In genomic region chr1:53069726-53070514, GRCm38 (mm10) we compare ENCODE assay signal across 24 mouse cellular contexts. TPM values are rescaled to one million over a fixed set of nuclear protein-coding genes. Genes with fewer than 3 reads are reported as not detected.
DNase-seq lines count a peak whose midpoint lies in the region; ATAC-seq and TF ChIP-seq lines count a peak whose summit lies in the region.
"Had no signal": no experiment of that assay in that cellular context is flagged by ENCODE, and none has a peak within 500 bp of the region (broad histone marks: within the 10 kb centered on the region; RNA-seq: fewer than 3 reads in every experiment).

No protein-coding gene starts in this region.

- no peak overlapping the region for H3K27ac ChIP-seq in embryonic facial prominence, embryonic 14.5 days (replicated peaks; ENCODE audit: low read depth, low read length)
- no peak overlapping the region for H3K27ac ChIP-seq in embryonic facial prominence, embryonic 10.5 days (replicated peaks)
- H3K27ac ChIP-seq in liver, adult 2 months (replicated peaks; ENCODE audit: insufficient read depth, low read depth, low read length) = peak overlapping the region; percentile 64
- no peak overlapping the region for H3K27ac ChIP-seq in liver, embryonic 11.5 days (ENCODE audit: low read depth, low read length)
- no peak overlapping the region for H3K27ac ChIP-seq in CH12.LX (ENCODE audit: insufficient read depth, low read depth)
- H3K27ac ChIP-seq in stomach, postnatal 0 days (replicated peaks) = no peak overlapping the region
- H3K27ac ChIP-seq: embryonic facial prominence, embryonic 15.5 days; forebrain, embryonic 12.5 days; heart, embryonic 10.5 days; heart, embryonic 15.5 days; hindbrain, embryonic 14.5 days had no signal

- in situ Hi-C loops in CH12.LX (cut with MboI; ENCODE audit: low pct_ligation_motif_present, low pct_unique_long_range_greater_than_20kb, low sequenced_read_pairs) = no loop called here

- H3K4me3 ChIP-seq in embryonic facial prominence, embryonic 14.5 days (ENCODE audit: low read depth, low read length) = no peak overlapping the region
- H3K4me3 ChIP-seq in embryonic facial prominence, embryonic 10.5 days = no peak overlapping the region
- no peak overlapping the region for H3K4me3 ChIP-seq in liver, adult 2 months (ENCODE audit: insufficient read depth, low read depth, low read length)
- no peak overlapping the region for H3K4me3 ChIP-seq in liver, embryonic 11.5 days (ENCODE audit: low read depth, low read length)
- H3K4me3 ChIP-seq in CH12.LX (replicated peaks in 1 of 3; ENCODE audit: low read depth in 2 of 3, low read length in 2 of 3, poor library complexity in 1 of 3) = no peak overlapping the region
- no peak overlapping the region for H3K4me3 ChIP-seq in stomach, postnatal 0 days (ENCODE audit: low read depth, low read length)
- H3K4me3 ChIP-seq: embryonic facial prominence, embryonic 15.5 days; erythroblast, embryonic 14.5 days; forebrain, embryonic 12.5 days; heart, embryonic 10.5 days; heart, embryonic 15.5 days had no signal

- dilution Hi-C loops in CH12.LX (cut with MboI; ENCODE audit: extremely low pct_ligation_motif_present, extremely low pct_unique_long_range_greater_than_20kb, low sequenced_read_pairs) = no loop called here

- TF ChIP-seq POLR2A in liver, adult 2 months (IDR thresholded peaks at IDR 0.05; ENCODE audit: extremely low read depth, insufficient read depth, low read length) = no peak
- TF ChIP-seq POLR2A in CH12.LX (IDR thresholded peaks at IDR 0.05; ENCODE audit: low read depth, low read length) = no peak
- no peak for TF ChIP-seq POLR2A in brain, embryonic 14.5 days (IDR thresholded peaks at IDR 0.05; ENCODE audit: borderline replicate concordance, extremely low read depth, insufficient read depth, insufficient read length, poor library complexity, severe bottlenecking)

- TF ChIP-seq CTCF in liver, adult 2 months (IDR thresholded peaks at IDR 0.05; ENCODE audit: low read depth, low read length) = no peak
- no peak for TF ChIP-seq CTCF in CH12.LX (conservative IDR thresholded peaks at IDR 0.05 in 1 of 2, IDR thresholded peaks at IDR 0.05 in 1 of 2; ENCODE audit: low read depth in 2 of 2, low read length in 2 of 2)
- no peak for TF ChIP-seq CTCF in brain, embryonic 14.5 days (IDR thresholded peaks at IDR 0.05; ENCODE audit: borderline replicate concordance, extremely low read depth, insufficient read depth, insufficient read length)
- no peak for TF ChIP-seq CTCF in stomach, postnatal 0 days (IDR thresholded peaks at IDR 0.05; ENCODE audit: low read depth)

- H3K27me3 ChIP-seq in embryonic facial prominence, embryonic 14.5 days (replicated peaks; ENCODE audit: control insufficient read depth, insufficient read depth, low read length) = no peaks in the 10 kb centered on the region
- H3K27me3 ChIP-seq in embryonic facial prominence, embryonic 10.5 days (replicated peaks; ENCODE audit: low read depth, poor library complexity, severe bottlenecking) = no peaks in the 10 kb centered on the region
- no peaks in the 10 kb centered on the region for H3K27me3 ChIP-seq in liver, adult 2 months (ENCODE audit: control insufficient read depth, insufficient read depth, low read length)
- no peaks in the 10 kb centered on the region for H3K27me3 ChIP-seq in liver, embryonic 11.5 days (replicated peaks; ENCODE audit: control insufficient read depth, insufficient read depth, low read length)
- no peaks in the 10 kb centered on the region for H3K27me3 ChIP-seq in CH12.LX (replicated peaks)
- H3K27me3 ChIP-seq in stomach, postnatal 0 days (ENCODE audit: control insufficient read depth, insufficient read depth, low read length) = no peaks in the 10 kb centered on the region
- H3K27me3 ChIP-seq: embryonic facial prominence, embryonic 15.5 days; forebrain, embryonic 12.5 days; heart, embryonic 15.5 days had no signal

- no peak overlapping the region for H3K9ac ChIP-seq in embryonic facial prominence, embryonic 14.5 days (ENCODE audit: low read depth, low read length)
- H3K9ac ChIP-seq in liver, adult 2 months (ENCODE audit: low read depth, low read length) = no peak overlapping the region
- no peak overlapping the region for H3K9ac ChIP-seq in liver, embryonic 11.5 days (ENCODE audit: low read depth, low read length)
- no peak overlapping the region for H3K9ac ChIP-seq in CH12.LX (ENCODE audit: insufficient read depth, low read depth)
- no peak overlapping the region for H3K9ac ChIP-seq in stomach, postnatal 0 days (ENCODE audit: low read length)
- H3K9ac ChIP-seq: embryonic facial prominence, embryonic 15.5 days; forebrain, embryonic 12.5 days; heart, embryonic 15.5 days; hindbrain, embryonic 14.5 days had no signal

- no peak for TF ChIP-seq RAD21 in CH12.LX (IDR thresholded peaks at IDR 0.05; ENCODE audit: low read depth, low read length)

- H3K36me3 ChIP-seq in embryonic facial prominence, embryonic 14.5 days (ENCODE audit: control insufficient read depth, insufficient read depth, low read length) = no peaks in the 10 kb centered on the region
- no peaks in the 10 kb centered on the region for H3K36me3 ChIP-seq in embryonic facial prominence, embryonic 10.5 days (replicated peaks)
- H3K36me3 ChIP-seq in liver, adult 2 months (ENCODE audit: control insufficient read depth, insufficient read depth, low read length) = no peaks in the 10 kb centered on the region
- H3K36me3 ChIP-seq in liver, embryonic 11.5 days (ENCODE audit: control insufficient read depth, insufficient read depth, low read length) = no peaks in the 10 kb centered on the region
- H3K36me3 ChIP-seq in CH12.LX (replicated peaks in 1 of 2; ENCODE audit: control insufficient read depth in 1 of 2, insufficient read depth in 1 of 2, low read length in 1 of 2) = no peaks in the 10 kb centered on the region
- H3K36me3 ChIP-seq in stomach, postnatal 0 days (ENCODE audit: control insufficient read depth, insufficient read depth, low read length) = no peaks in the 10 kb centered on the region
- H3K36me3 ChIP-seq: embryonic facial prominence, embryonic 15.5 days; forebrain, embryonic 12.5 days; heart, embryonic 10.5 days; heart, embryonic 15.5 days had no signal

- H3K4me2 ChIP-seq in embryonic facial prominence, embryonic 14.5 days (ENCODE audit: low read depth, low read length) = no peak overlapping the region
- no peak overlapping the region for H3K4me2 ChIP-seq in liver, embryonic 11.5 days
- H3K4me2 ChIP-seq in CH12.LX (ENCODE audit: insufficient read depth, low read depth, poor library complexity, severe bottlenecking) = no peak overlapping the region
- H3K4me2 ChIP-seq in stomach, postnatal 0 days (replicated peaks; ENCODE audit: low read depth) = no peak overlapping the region
- H3K4me2 ChIP-seq: embryonic facial prominence, embryonic 15.5 days; forebrain, embryonic 12.5 days; heart, embryonic 15.5 days; hindbrain, embryonic 14.5 days had no signal

- H3K9me3 ChIP-seq in embryonic facial prominence, embryonic 14.5 days (ENCODE audit: control insufficient read depth, low read length) = no peaks in the 10 kb centered on the region
- no peaks in the 10 kb centered on the region for H3K9me3 ChIP-seq in embryonic facial prominence, embryonic 10.5 days
- no peaks in the 10 kb centered on the region for H3K9me3 ChIP-seq in liver, embryonic 11.5 days (ENCODE audit: control insufficient read depth, low read length)
- no peaks in the 10 kb centered on the region for H3K9me3 ChIP-seq in CH12.LX (replicated peaks; ENCODE audit: low read length)
- H3K9me3 ChIP-seq in stomach, postnatal 0 days (ENCODE audit: control insufficient read depth, low read length) = no peaks in the 10 kb centered on the region
- H3K9me3 ChIP-seq: embryonic facial prominence, embryonic 15.5 days; forebrain, embryonic 12.5 days; heart, embryonic 10.5 days; heart, embryonic 15.5 days had no signal

- 69% methylated on average over 5 of the region's 5 CpGs for WGBS in embryonic facial prominence, embryonic 14.5 days
- 83% methylated on average over 5 of the region's 5 CpGs for WGBS in embryonic facial prominence, embryonic 10.5 days
- 40% methylated on average over 5 of the region's 5 CpGs for WGBS in liver, adult 2 months
- 72% methylated on average over 5 of the region's 5 CpGs for WGBS in liver, embryonic 11.5 days
- 75% methylated on average over 4 of the region's 5 CpGs for WGBS in stomach, postnatal 0 days

- ATAC-seq in embryonic facial prominence, embryonic 14.5 days (ENCODE audit: low read depth) = no peak
- no peak for ATAC-seq in liver, embryonic 11.5 days (replicated peaks; ENCODE audit: low FRiP score)
- ATAC-seq in stomach, postnatal 0 days (ENCODE audit: low FRiP score, low TSS enrichment) = no peak
- ATAC-seq: intestine, embryonic 16.5 days had no signal

- no peaks in the 10 kb centered on the region for H3K4me1 ChIP-seq in embryonic facial prominence, embryonic 14.5 days (ENCODE audit: control insufficient read depth, insufficient read depth, low read length)
- no peaks in the 10 kb centered on the region for H3K4me1 ChIP-seq in embryonic facial prominence, embryonic 10.5 days
- H3K4me1 ChIP-seq in liver, adult 2 months (ENCODE audit: control insufficient read depth, insufficient read depth, low read length) = peaks cover 7% of the 10 kb centered on the region; the same call in 1 of the 2 replicates
- H3K4me1 ChIP-seq in liver, embryonic 11.5 days (replicated peaks; ENCODE audit: control insufficient read depth, insufficient read depth, low read length) = no peaks in the 10 kb centered on the region
- peaks cover 0 to 4% of the 10 kb centered on the region in 2 experiments; a peak in 1 of 4 replicates for H3K4me1 ChIP-seq in CH12.LX (ENCODE audit: control insufficient read depth in 1 of 2, insufficient read depth in 2 of 2)
- H3K4me1 ChIP-seq in stomach, postnatal 0 days (replicated peaks; ENCODE audit: control insufficient read depth, insufficient read depth) = no peaks in the 10 kb centered on the region
- H3K4me1 ChIP-seq: embryonic facial prominence, embryonic 15.5 days; forebrain, embryonic 12.5 days; heart, embryonic 10.5 days; heart, embryonic 15.5 days had no signal

- TF ChIP-seq EP300 in CH12.LX (IDR thresholded peaks at IDR 0.05; ENCODE audit: low read length) = no peak
- TF ChIP-seq EP300 in stomach, postnatal 0 days (optimal IDR thresholded peaks at IDR 0.05) = no peak

- DNase-seq in embryonic facial prominence, embryonic 14.5 days (ENCODE audit: low spot score) = peak; percentile 47
- DNase-seq in embryonic facial prominence, embryonic 10.5 days (ENCODE audit: low spot score) = no peak
- DNase-seq in liver, adult 2 months (ENCODE audit: extremely low read depth, low read depth, low spot score) = peak; percentile 36
- no peak for DNase-seq in liver, embryonic 11.5 days (ENCODE audit: low spot score)
- DNase-seq in CH12.LX (ENCODE audit: extremely low read depth) = no peak
- peak; percentile 62 for DNase-seq in brain, embryonic 14.5 days (ENCODE audit: low read depth)
- DNase-seq in stomach, postnatal 0 days (ENCODE audit: low spot score) = no peak
- DNase-seq in urinary bladder, postnatal 10 days (ENCODE audit: low spot score) = no peak
- DNase-seq: cerebellum, adult 18-20 months; cerebellum, adult 9-11 months; cerebellum, postnatal 36 days; gastrocnemius, postnatal 10 days; heart, adult 18-20 months; heart, postnatal 14 days had no signal

- no peaks in the 10 kb centered on the region for H3K79me2 ChIP-seq in liver, adult 2 months (ENCODE audit: control insufficient read depth, insufficient read depth, low read length)
- H3K79me2 ChIP-seq in CH12.LX (replicated peaks; ENCODE audit: control insufficient read depth, extremely low read depth, insufficient read depth, poor library complexity, severe bottlenecking) = no peaks in the 10 kb centered on the region

RNA-seq across cellular contexts. Expression of gene Mstn, which starts 8.5 kb away (rescaled TPM):
- polyA plus RNA-seq in embryonic facial prominence, embryonic 14.5 days (2014; fragmentation: Nextera tagmentation; extraction: Ambion mirVana) = 20.2 and 20.5 TPM in 2 replicates
- 3.1 and 3.5 TPM in 2 replicates for polyA plus RNA-seq in embryonic facial prominence, embryonic 10.5 days (2016; fragmentation: Nextera tagmentation; extraction: Ambion mirVana)
- total RNA-seq in liver, adult 2 months (2014; rRNA removed) = not detected in 2 replicates
- not detected in 2 replicates for polyA plus RNA-seq in liver, adult 2 months (2012; rRNA removed)
- 0.60 and 1.0 TPM in 2 replicates for polyA plus RNA-seq in liver, embryonic 11.5 days (2014; fragmentation: Nextera tagmentation; extraction: Ambion mirVana)
- not detected in 2 replicates for total RNA-seq in CH12.LX (2012; rRNA removed)
- total RNA-seq in CH12.LX (2014; rRNA removed) = not detected in 2 replicates
- not detected in 2 replicates for polyA plus RNA-seq in CH12.LX (2012; ENCODE audit: insufficient read length, low read depth)
- polyA plus RNA-seq in brain, embryonic 14.5 days (2012; rRNA removed) = 0.18 and 0.25 TPM in 2 replicates
- 0.25 and 0.80 TPM in 2 replicates for polyA plus RNA-seq in stomach, postnatal 0 days (2015; fragmentation: Nextera tagmentation; extraction: Ambion mirVana)
- total RNA-seq: adrenal gland, postnatal 14 days; hematopoietic stem cell, adult 5-6 weeks had no signal
- polyA plus RNA-seq: C2C12; erythroblast, embryonic 14.5 days; intestine, embryonic 16.5 days had no signal

RNA-seq across cellular contexts. Expression of gene 1700019D03Rik, which starts 49.9 kb away (rescaled TPM):
- 4.1 and 4.6 TPM in 2 replicates for polyA plus RNA-seq in embryonic facial prominence, embryonic 14.5 days (2014; fragmentation: Nextera tagmentation; extraction: Ambion mirVana)
- 4.6 and 4.9 TPM in 2 replicates for polyA plus RNA-seq in embryonic facial prominence, embryonic 10.5 days (2016; fragmentation: Nextera tagmentation; extraction: Ambion mirVana)
- total RNA-seq in liver, adult 2 months (2014; rRNA removed) = not detected in 2 replicates
- polyA plus RNA-seq in liver, adult 2 months (2012; rRNA removed) = not detected in 2 replicates
- 8.4 and 11.3 TPM in 2 replicates for polyA plus RNA-seq in liver, embryonic 11.5 days (2014; fragmentation: Nextera tagmentation; extraction: Ambion mirVana)
- total RNA-seq in CH12.LX (2012; rRNA removed) (1.3 and 2.4 TPM in 2 replicates), CH12.LX (2014; rRNA removed) (1.5 and 1.7 TPM in 2 replicates)
- 2.6 and 2.7 TPM in 2 replicates for polyA plus RNA-seq in CH12.LX (2012; ENCODE audit: insufficient read length, low read depth)
- 1.1 TPM in 2 replicates for polyA plus RNA-seq in brain, embryonic 14.5 days (2012; rRNA removed)
- 8.4 and 10.2 TPM in 2 replicates for polyA plus RNA-seq in stomach, postnatal 0 days (2015; fragmentation: Nextera tagmentation; extraction: Ambion mirVana)
- total RNA-seq: hematopoietic stem cell, adult 5-6 weeks had no signal
- polyA plus RNA-seq: C2C12; erythroblast, embryonic 14.5 days had no signal

Comparison
In these comparisons a context has a peak if more than half of its experiments do, and no peak if none do; other contexts are left out.
1. DNase-seq: peak in embryonic facial prominence, embryonic 14.5 days (single experiment), liver, adult 2 months (single experiment) and brain, embryonic 14.5 days (single experiment); none in embryonic facial prominence, embryonic 10.5 days (single experiment), liver, embryonic 11.5 days (single experiment), CH12.LX (single experiment), stomach, postnatal 0 days (single experiment) and urinary bladder, postnatal 10 days (single experiment).